Mouse (Mus musculus) kidney, postnatal 14 days (tissue): Measurements from ENCODE around the gene Mypn.

Experiments used
- DNase-seq: peaks from one replicate; pipeline ENCODE4 v3.0.0; 2022; ENCODE audit warnings: mixed read lengths

Gene Mypn

GRCm38 (mm10) chr10:63153563-63153962 is 50.2 kb downstream of the Mypn start:
- peak; percentile 78 for DNase-seq

- no peak for DNase-seq
Observed at GRCm38 (mm10) chr10:63152358-63152757, 51.4 kb downstream of the Mypn start.

- DNase-seq, result peak; percentile 39
Observed at GRCm38 (mm10) chr10:63142660-63143059, 61.1 kb downstream of the Mypn start.

GRCm38 (mm10) chr10:63136436-63136835 is 67.3 kb downstream of the Mypn start:
- no peak for DNase-seq

GRCm38 (mm10) chr10:63135680-63136079 is 68.1 kb downstream of the Mypn start:
- DNase-seq, result no peak

GRCm38 (mm10) chr10:63133326-63133725 is 70.4 kb downstream of the Mypn start:
- no peak for DNase-seq

GRCm38 (mm10) chr10:63132356-63132755 is 71.4 kb downstream of the Mypn start:
- DNase-seq, result no peak

- no peak for DNase-seq
Observed at GRCm38 (mm10) chr10:63130500-63130899, 73.3 kb downstream of the Mypn start.

GRCm38 (mm10) chr10:63128256-63128655 is 75.5 kb downstream of the Mypn start:
- no peak for DNase-seq

- DNase-seq, result no peak
Observed at GRCm38 (mm10) chr10:63127156-63127555, 76.6 kb downstream of the Mypn start.

GRCm38 (mm10) chr10:63126116-63126515 is 77.6 kb downstream of the Mypn start:
- DNase-seq, result no peak

GRCm38 (mm10) chr10:63125343-63125742 is 78.4 kb downstream of the Mypn start:
- DNase-seq, result no peak

GRCm38 (mm10) chr10:63124016-63124415 is 79.7 kb downstream of the Mypn start:
- DNase-seq, result no peak

GRCm38 (mm10) chr10:63123141-63123540 is 80.6 kb downstream of the Mypn start:
- DNase-seq, result no peak

- DNase-seq, result peak; percentile 61
Observed at GRCm38 (mm10) chr10:63122516-63122915, 81.2 kb downstream of the Mypn start.

GRCm38 (mm10) chr10:63121961-63122360 is 81.8 kb downstream of the Mypn start:
- no peak for DNase-seq

- no peak for DNase-seq
Observed at GRCm38 (mm10) chr10:63119916-63120315, 83.8 kb downstream of the Mypn start.

GRCm38 (mm10) chr10:63117583-63117982 is 86.2 kb downstream of the Mypn start:
- DNase-seq, result no peak

- no peak for DNase-seq
Observed at GRCm38 (mm10) chr10:63116376-63116775, 87.4 kb downstream of the Mypn start.

- no peak for DNase-seq
Observed at GRCm38 (mm10) chr10:63115881-63116280, 87.9 kb downstream of the Mypn start.

- no peak for DNase-seq
Observed at GRCm38 (mm10) chr10:63113716-63114360, 89.9 kb downstream of the Mypn start.

GRCm38 (mm10) chr10:63113027-63113604 is 90.6 kb downstream of the Mypn start:
- DNase-seq, result no peak

- DNase-seq, result no peak
Observed at GRCm38 (mm10) chr10:63100657-63101056, 103.1 kb downstream of the Mypn start.

- DNase-seq, result peak; percentile 56
Observed at GRCm38 (mm10) chr10:63099941-63100562, 103.7 kb downstream of the Mypn start.
